Mouse (Mus musculus): ENCODE measurements around the gene Rbm38.

Rbm38 gene

DNA sequence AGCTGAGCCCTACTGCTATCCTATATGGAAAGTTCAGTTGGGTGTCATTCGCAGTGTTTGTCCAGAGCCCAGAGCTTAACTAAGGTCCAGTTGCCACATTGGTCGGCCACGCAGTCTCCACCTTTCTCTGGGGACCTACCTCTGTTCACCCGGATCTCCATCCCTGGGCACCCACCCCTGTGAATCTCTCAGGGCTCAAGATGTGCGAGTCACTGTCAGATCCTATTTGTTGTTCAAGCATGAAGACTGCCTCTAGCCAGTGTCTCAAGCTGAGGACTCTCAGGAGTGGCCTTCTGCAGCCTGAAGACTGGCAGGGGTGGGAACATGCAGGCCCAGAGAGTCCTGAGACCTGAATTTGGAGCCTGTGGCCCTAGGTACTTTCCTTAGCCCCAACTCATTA, 15.8 kb downstream of the Rbm38 start:
- no peak for DNase-seq (ENCODE audit: low spot score in 2 of 2)

GRCm38 (mm10) chr2:173036611-173037010, 16.3 kb downstream of the Rbm38 start:
- DNase-seq (ENCODE audit: low spot score in 2 of 2), result no peak

- DNase-seq (ENCODE audit: low spot score in 2 of 2), result no peak
Measured at GRCm38 (mm10) chr2:173037347-173037746, 17.0 kb downstream of the Rbm38 start.

GRCm38 (mm10) chr2:173037827-173038607, 17.7 kb downstream of the Rbm38 start:
- no peak for DNase-seq (ENCODE audit: low spot score in 2 of 2)

GRCm38 (mm10) chr2:173039041-173039440, 18.7 kb downstream of the Rbm38 start:
- DNase-seq (ENCODE audit: low spot score in 2 of 2), result no peak

GRCm38 (mm10) chr2:173040803-173041202, 20.5 kb downstream of the Rbm38 start:
- no peak for DNase-seq (ENCODE audit: low spot score in 2 of 2)

DNA sequence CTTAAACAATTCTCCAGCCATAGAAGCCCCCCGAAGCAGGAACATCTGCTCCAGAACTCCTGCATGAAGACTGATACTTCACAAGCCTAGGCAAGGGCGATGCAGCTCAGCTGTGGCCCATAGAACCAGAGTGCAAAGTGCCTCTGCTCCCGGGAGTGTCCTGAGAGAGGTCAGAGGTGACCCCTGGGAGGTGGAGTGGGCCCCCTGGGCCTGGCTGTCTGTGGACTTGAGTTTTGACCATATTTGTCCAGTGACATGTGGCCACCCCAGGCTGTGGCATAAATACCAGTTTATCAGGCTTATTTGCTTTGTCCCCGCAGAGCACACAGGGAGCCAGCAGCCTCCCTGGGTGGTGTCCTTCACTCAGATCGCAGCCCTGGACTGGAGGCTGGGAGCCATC, 20.9 kb downstream of the Rbm38 start:
- no peak for DNase-seq (ENCODE audit: low spot score in 2 of 2)

- no peak for DNase-seq (ENCODE audit: low spot score in 2 of 2)
Measured at GRCm38 (mm10) chr2:173041893-173042292, 21.6 kb downstream of the Rbm38 start.

DNA sequence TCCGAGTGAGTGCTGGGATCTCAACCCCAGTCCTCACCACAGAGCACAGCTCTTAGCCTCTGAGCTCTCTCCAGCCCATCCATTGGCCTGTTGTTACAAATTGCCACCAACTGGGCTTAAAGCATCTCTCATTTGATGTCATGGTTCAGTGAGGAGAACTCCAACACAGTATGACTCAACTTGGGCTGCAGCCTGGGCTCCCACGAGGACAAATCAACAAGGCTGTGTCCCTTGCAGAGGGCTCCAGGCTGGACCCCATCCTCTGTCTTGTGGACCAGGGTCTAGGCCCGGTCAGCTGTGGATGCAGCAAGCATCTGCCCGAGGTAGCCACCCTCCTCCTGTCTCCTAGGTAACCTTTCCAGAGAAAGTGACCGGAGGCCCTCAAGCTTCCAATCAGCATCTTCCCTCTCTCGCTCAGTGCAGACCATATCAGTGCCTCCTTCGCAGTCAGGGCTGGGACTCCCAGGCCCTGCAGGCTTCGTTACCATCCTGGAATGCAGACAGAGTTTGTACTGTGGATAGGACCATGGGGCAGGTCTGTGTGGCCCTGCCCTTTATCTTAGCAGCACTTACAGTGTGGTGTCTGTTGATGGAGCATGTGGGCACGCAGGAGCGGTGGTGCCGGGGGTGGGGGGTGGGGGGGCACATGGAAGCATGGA, 22.3 kb downstream of the Rbm38 start:
- DNase-seq (ENCODE audit: low spot score in 2 of 2), result no peak

DNA sequence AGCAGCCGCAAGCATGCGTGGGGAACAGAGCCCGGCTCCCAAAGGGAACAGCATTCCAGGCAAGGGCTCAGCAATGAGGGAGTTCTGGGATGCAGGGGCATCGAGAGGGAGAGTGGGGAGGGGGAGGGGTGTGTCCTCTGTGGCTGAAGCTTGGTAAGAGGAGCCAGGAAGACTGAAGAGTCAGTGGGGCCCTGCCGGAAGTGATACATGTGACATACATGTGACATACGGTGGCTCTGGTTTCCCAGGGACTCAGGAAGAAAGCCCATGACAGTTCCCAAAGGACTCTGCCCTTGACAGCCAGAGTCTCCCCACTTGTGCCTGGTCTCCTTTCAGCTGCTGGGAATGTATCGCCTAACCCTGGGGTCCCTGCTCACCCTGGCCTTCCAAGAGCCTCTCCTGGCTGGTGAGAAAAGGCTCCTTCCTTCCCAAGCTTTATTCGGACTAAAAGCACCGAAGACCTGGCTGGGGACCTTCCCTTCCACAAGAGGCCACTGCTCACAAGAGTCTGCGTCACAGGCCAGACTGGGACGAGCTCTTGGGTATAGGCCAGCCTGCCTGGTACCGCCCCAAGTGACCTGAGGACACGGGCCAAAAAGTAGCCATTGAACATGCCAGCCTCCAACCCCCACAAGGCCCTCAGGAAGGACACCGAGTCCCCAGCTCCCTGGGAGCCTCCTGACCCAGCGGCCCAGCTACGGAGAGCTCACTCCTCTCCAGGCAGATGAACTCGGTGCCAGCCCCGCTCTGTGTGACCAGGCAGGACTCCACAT, 24.1 kb downstream of the Rbm38 start:
- no peak for DNase-seq (ENCODE audit: low spot score in 2 of 2)

DNA sequence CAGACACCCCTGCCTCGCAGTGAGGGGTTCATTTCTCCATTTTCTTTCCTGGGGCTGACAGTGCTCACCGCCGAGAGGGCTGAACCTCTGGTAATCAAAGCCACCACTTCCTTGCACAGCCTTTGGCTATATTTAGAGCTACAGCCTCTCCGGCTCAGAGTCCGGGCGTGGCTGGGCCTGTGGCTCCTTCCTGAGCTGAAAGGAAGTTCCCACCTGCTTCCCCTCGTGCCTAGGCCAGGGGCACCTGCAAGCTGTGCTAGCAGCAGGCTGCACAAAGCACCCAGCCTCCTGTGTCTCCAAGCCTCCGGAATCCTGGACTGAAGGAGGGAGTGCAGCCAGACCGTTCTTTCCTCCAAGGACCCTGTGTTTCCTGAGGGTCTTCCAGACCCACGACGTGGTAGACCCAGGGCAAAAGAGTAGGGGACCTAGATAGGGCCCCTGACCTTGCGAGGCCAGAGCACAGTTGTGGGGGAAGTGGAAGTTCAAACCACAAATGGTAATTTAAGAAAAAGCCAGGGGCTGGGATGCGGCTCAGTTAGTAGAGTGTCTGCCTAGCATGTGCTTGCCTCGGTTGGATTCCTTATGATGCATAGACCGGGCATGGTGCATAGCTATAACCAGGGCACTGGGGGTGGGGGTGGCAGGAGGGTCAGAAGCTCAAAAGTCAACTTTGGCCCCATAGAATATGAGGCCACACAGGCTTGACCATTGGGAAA, 26.4 kb downstream of the Rbm38 start:
- DNase-seq (ENCODE audit: low spot score in 2 of 2), result no peak

GRCm38 (mm10) chr2:173047471-173047870, 27.2 kb downstream of the Rbm38 start:
- no peak for DNase-seq (ENCODE audit: low spot score in 2 of 2)

DNA sequence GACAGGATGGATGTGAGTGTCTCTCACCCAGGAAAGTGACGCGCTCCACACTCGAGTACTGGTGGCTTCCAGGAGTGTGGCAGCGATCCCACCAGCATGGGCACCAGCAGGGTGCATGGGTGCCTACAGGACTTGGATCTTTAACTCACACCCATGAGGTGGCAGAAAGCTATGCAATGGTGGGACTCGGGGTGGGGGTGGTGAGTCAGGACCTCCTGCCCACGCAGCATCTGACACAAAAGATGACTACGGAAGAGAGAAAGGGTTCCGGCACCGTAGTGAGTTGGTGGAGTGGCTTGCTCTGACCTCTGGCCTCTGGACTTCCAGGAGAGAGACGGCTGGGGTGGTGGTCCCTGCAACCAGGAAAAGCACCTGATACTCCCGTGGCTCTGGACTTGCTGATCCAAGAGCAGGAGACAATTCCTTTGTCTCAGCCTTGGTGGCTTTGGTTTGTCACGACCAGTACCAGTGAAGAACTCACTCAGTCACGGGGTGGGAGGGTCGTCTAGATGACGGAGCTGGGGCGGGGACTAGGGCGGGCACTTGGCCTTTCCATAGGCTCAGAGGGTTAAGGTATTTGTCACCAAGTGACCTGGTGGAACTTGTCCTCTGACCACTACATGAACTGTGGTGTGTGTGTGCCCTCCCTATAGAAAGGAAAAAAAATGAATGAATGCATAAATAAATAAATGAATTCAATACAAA, 27.9 kb downstream of the Rbm38 start:
- no peak for DNase-seq (ENCODE audit: low spot score in 2 of 2)

DNA sequence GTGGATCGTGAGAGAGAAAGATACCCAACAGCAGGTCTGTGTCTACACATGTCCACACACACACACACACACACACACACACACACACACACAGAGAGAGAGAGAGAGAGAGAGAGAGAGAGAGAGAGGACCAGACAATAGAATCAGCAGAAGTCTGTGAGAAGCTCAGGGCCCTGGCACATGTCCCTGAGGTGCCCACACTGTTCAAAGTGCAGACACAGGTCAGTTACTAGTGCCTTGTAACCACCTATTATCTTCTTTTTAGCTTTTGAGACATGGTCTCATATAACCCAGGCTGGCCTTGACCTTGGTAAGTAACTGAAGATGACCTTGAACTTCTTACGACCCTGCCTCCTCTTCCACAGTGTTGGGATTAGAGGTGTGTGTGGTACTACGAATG, 28.9 kb downstream of the Rbm38 start:
- DNase-seq (ENCODE audit: low spot score in 2 of 2), result no peak

GRCm38 (mm10) chr2:173049817-173050216, 29.5 kb downstream of the Rbm38 start:
- DNase-seq (ENCODE audit: low spot score in 2 of 2), result no peak

- DNase-seq (ENCODE audit: low spot score in 2 of 2), result no peak
Measured at GRCm38 (mm10) chr2:173050604-173051382, 30.5 kb downstream of the Rbm38 start.

- no peak for DNase-seq (ENCODE audit: low spot score in 2 of 2)
Measured at GRCm38 (mm10) chr2:173052881-173053280, 32.6 kb downstream of the Rbm38 start.

GRCm38 (mm10) chr2:173053846-173054245, 33.5 kb downstream of the Rbm38 start:
- DNase-seq (ENCODE audit: low spot score in 2 of 2), result no peak

DNA sequence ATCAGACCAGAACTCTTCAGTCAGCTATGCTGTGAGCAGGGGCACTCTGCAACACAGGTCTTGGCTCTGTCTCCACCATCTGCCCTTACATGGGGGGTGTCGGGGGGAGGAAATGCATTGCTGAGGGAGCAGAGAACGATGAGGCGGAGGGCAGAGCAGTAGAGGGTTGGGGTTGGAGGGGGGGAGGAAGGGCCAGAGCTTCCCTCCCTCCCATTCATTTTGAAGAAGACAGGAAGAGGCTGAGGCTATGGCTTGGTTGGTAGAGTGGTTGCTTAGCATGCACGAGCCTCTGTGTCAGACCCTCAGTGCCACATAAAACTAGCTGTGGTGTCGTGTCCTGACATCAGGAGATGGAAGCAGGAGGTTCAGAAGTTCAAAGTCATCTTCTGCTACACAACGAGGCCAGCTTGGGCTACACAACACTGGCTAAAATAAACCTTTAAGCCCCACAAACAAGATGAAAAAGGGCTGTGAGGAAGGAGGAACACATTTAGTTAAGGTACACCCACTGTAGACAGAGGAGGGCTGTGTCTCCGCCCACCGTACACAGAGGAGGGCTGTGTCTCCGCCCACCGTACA, 36.1 kb downstream of the Rbm38 start:
- no peak for DNase-seq (ENCODE audit: low spot score in 2 of 2)

DNA sequence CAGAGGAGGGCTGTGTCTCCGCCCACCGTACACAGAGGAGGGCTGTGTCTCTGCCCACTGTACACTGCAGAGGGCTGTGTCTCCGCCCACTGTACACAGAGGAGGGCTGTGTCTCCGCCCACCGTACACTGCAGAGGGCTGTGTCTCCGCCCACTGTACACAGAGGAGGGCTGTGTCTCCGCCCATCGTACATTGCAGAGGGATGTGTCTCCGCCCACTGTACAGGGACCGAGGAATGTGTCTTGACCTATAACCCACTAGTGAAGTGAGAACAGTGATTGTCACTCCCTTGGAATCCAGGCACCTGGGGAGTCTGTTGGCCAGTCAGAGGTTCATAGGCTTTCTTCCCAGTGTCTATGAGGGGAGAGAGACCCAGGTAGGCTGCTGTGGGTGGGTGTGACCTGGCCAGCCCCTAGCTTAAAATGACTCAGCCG, 36.6 kb downstream of the Rbm38 start:
- no peak for DNase-seq (ENCODE audit: low spot score in 2 of 2)
